Mouse (Mus musculus) CH12.LX (cell line): ENCODE data around the gene Gm10160. TPM values are rescaled to one million over a fixed set of nuclear protein-coding genes. Genes with fewer than 3 reads are reported as not detected.

Experiments used
- DNase-seq: peaks from one replicate; pipeline ENCODE4 v3.0.0-alpha.2; 2013; ENCODE audit errors: extremely low read depth
- H3K27ac ChIP-seq: 2 replicates; pipeline ENCODE4 v1.5.1; 2012; ENCODE audit warnings: low read depth, mild to moderate bottlenecking, control low read depth, moderate library complexity; ENCODE audit not compliant: insufficient read depth
- H3K27me3 ChIP-seq: replicated peaks from 2 replicates; pipeline ENCODE3; 2012; ENCODE audit warnings: inconsistent platforms
- H3K36me3 ChIP-seq, 2 experiments: replicated peaks in 1 of 2; 2 replicates each; pipeline versions ENCODE3 to v1.6.1; 2012; ENCODE audit warnings: inconsistent platforms in 1 of 2, low read length in 1 of 2, mild to moderate bottlenecking in 1 of 2, mixed read lengths in 1 of 2, moderate library complexity in 1 of 2; ENCODE audit not compliant: control insufficient read depth in 1 of 2, insufficient read depth in 1 of 2
- H3K4me1 ChIP-seq, 2 experiments: 2 replicates each; pipeline ENCODE4 v1.6.1; 2012; ENCODE audit warnings: inconsistent platforms in 1 of 2, moderate library complexity in 1 of 2; ENCODE audit not compliant: insufficient read depth in 2 of 2, control insufficient read depth in 1 of 2
- H3K4me2 ChIP-seq: 2 replicates; pipeline ENCODE4 v1.6.1; 2012; ENCODE audit warnings: low read depth, mild to moderate bottlenecking, control low read depth; ENCODE audit not compliant: poor library complexity, insufficient read depth, severe bottlenecking
- H3K4me3 ChIP-seq, 3 experiments: fragments of 150-350 bp in 1 of 3; sonication (generic) in 1 of 3; replicated peaks in 1 of 3; 2 replicates each; pipeline versions ENCODE3 to v1.5.1; 2011 to 2012; ENCODE audit warnings: low read depth in 2 of 3, low read length in 2 of 3, mild to moderate bottlenecking in 2 of 3, moderate library complexity in 2 of 3, control low read depth in 1 of 3, improper control_type of control experiment in 1 of 3, inconsistent platforms in 1 of 3, mixed read lengths in 1 of 3; ENCODE audit not compliant: poor library complexity in 1 of 3
- H3K79me2 ChIP-seq: replicated peaks from 2 replicates; pipeline ENCODE4 v1.6.1; 2012; ENCODE audit warnings: mild to moderate bottlenecking, moderate library complexity; ENCODE audit not compliant: control insufficient read depth, poor library complexity, insufficient read depth, severe bottlenecking; ENCODE audit errors: extremely low read depth
- H3K9ac ChIP-seq: 2 replicates; pipeline ENCODE4 v1.6.1; 2012; ENCODE audit warnings: low read depth, mild to moderate bottlenecking, control low read depth, moderate library complexity; ENCODE audit not compliant: insufficient read depth
- H3K9me3 ChIP-seq: replicated peaks from 2 replicates; pipeline ENCODE3; 2012; ENCODE audit warnings: low read length, inconsistent platforms, mixed read lengths
- BHLHE40 ChIP-seq: IDR thresholded peaks from 2 replicates; pipeline ENCODE4 v1.6.1; 2011; ENCODE audit warnings: mild to moderate bottlenecking, low read depth, low read length, improper control_type of control experiment
- CHD2 ChIP-seq: IDR thresholded peaks from 2 replicates; pipeline ENCODE4 v1.6.1; 2011; ENCODE audit warnings: low read length, improper control_type of control experiment
- EP300 ChIP-seq: IDR thresholded peaks from 2 replicates; pipeline ENCODE4 v1.6.1; 2011; ENCODE audit warnings: low read length, improper control_type of control experiment
- MEF2A ChIP-seq: IDR thresholded peaks from 2 replicates; pipeline ENCODE4 v1.6.1; 2014; ENCODE audit warnings: low read depth, mild to moderate bottlenecking, inconsistent platforms, low read length, improper control_type of control experiment, borderline replicate concordance
- MXI1 ChIP-seq: IDR thresholded peaks from 2 replicates; pipeline ENCODE4 v1.6.1; 2011; ENCODE audit warnings: mild to moderate bottlenecking, low read depth, low read length, improper control_type of control experiment
- MYC ChIP-seq: IDR thresholded peaks from 2 replicates; pipeline ENCODE4 v1.6.1; 2011; ENCODE audit warnings: low read depth, mild to moderate bottlenecking, improper control_type of control experiment, low read length
- NELFE ChIP-seq: IDR thresholded peaks from 2 replicates; pipeline ENCODE4 v1.6.1; 2011; ENCODE audit warnings: low read depth, low read length, improper control_type of control experiment
- RCOR1 ChIP-seq: conservative IDR thresholded peaks from 2 replicates; pipeline ENCODE4 v1.6.1; 2012; ENCODE audit warnings: low read depth, mild to moderate bottlenecking, inconsistent platforms, low read length, improper control_type of control experiment
- USF1 ChIP-seq: IDR thresholded peaks from 2 replicates; pipeline ENCODE4 v1.6.1; 2014; ENCODE audit warnings: low read depth, mild to moderate bottlenecking, inconsistent platforms, low read length, improper control_type of control experiment
- USF2 ChIP-seq: conservative IDR thresholded peaks from 2 replicates; pipeline ENCODE4 v1.6.1; 2011; ENCODE audit warnings: low read depth, low read length, improper control_type of control experiment
- ZMIZ1 ChIP-seq: IDR thresholded peaks from 2 replicates; pipeline ENCODE4 v1.6.1; 2012; ENCODE audit warnings: low read depth, mild to moderate bottlenecking, inconsistent platforms, low read length, improper control_type of control experiment
- dilution Hi-C: fragments of 300-500 bp; cut with MboI; formaldehyde crosslinking; loops from 2 replicates; pipeline ENCODE4 v1.14.3; 2020; ENCODE audit warnings: low sequenced_read_pairs; ENCODE audit not compliant: extremely low pct_unique_long_range_greater_than_20kb, extremely low pct_ligation_motif_present
- in situ Hi-C: fragments of 300-500 bp; cut with MboI; formaldehyde crosslinking; loops from 3 replicates; pipeline ENCODE4 v1.14.3; 2019; ENCODE audit warnings: low sequenced_read_pairs, low pct_ligation_motif_present, low pct_unique_long_range_greater_than_20kb, mixed read lengths
- polyA plus RNA-seq: library from polyadenylated mRNA; unstranded; fragments of >175 nt; gene quantifications from 2 replicates; pipeline ENCODE4 v1.2.1, GENCODE M21; 2012; ENCODE audit warnings: low read depth; ENCODE audit not compliant: insufficient read length
- total RNA-seq, 2 experiments: library from RNA; depleted of rRNA; stranded (reverse); fragments of 300-350 nt in 1 of 2; fragments of >200 nt in 1 of 2; gene quantifications; 2 replicates each; pipeline ENCODE4 v1.2.3; 2012 to 2014

Gm10160 gene
- total and polyA plus RNA-seq, 3 experiments, result not detected

GRCm38 (mm10) chr7:81856221-81856620 is 627 bp upstream of the Gm10160 start:
- Histone ChIP-seq H3K9me3 (no peaks in the 10 kb centered on the region), H3K27me3 (peaks cover 14% of the 10 kb centered on the region), H3K27ac (no peak overlapping the region), H3K79me2 (no peaks in the 10 kb centered on the region), H3K4me2 (no peak overlapping the region), H3K36me3 (no peaks in the 10 kb centered on the region), H3K9ac (no peak overlapping the region), H3K4me3 (no peak overlapping the region), H3K4me1 (peaks cover 18 to 27% of the 10 kb centered on the region in 2 experiments)
- in situ Hi-C loops, result no loop called here
- dilution Hi-C loops, result no loop called here
- DNase-seq, result no peak
- TF ChIP-seq EP300 (peak; percentile 27; the same call in 1 of the 2 replicates), ZMIZ1 (no peak)
- TF ChIP-seq, all 38 proteins: peak for 1

GRCm38 (mm10) chr7:81854568-81855307 is 856 bp downstream of the Gm10160 start:
- H3K27me3 ChIP-seq, result peaks cover 14% of the 10 kb centered on the region
- no peak for DNase-seq
- no peak overlapping the region for H3K4me2 ChIP-seq
- H3K9me3 ChIP-seq, result no peaks in the 10 kb centered on the region
- H3K4me1 ChIP-seq, result peaks cover 6 to 19% of the 10 kb centered on the region in 2 experiments; a peak in 3 of 4 replicates
- no peak overlapping the region for H3K4me3 ChIP-seq
- no peaks in the 10 kb centered on the region for H3K79me2 ChIP-seq
- no peaks in the 10 kb centered on the region for H3K36me3 ChIP-seq
- TF ChIP-seq MEF2A (no peak), CHD2 (no peak), USF1 (no peak), NELFE (no peak), MYC (no peak)
- H3K27ac ChIP-seq, result no peak overlapping the region
- dilution Hi-C loops (no loop called here), in situ Hi-C loops (no loop called here)
- H3K9ac ChIP-seq, result no peak overlapping the region

- no peaks in the 10 kb centered on the region for H3K79me2 ChIP-seq
- H3K27ac ChIP-seq, result no peak overlapping the region
- H3K27me3 ChIP-seq, result no peaks in the 10 kb centered on the region
- no peak for DNase-seq
- H3K9me3 ChIP-seq, result no peaks in the 10 kb centered on the region
- H3K4me3 ChIP-seq, result no peak overlapping the region
- dilution Hi-C loops (no loop called here), in situ Hi-C loops (no loop called here)
- H3K4me2 ChIP-seq, result no peak overlapping the region
- no peaks in the 10 kb centered on the region for H3K36me3 ChIP-seq
- no peak overlapping the region for H3K9ac ChIP-seq
- TF ChIP-seq USF1 (no peak), USF2 (no peak), BHLHE40 (no peak), MXI1 (no peak), RCOR1 (no peak), NELFE (no peak), MYC (no peak), CHD2 (no peak)
- peaks cover 10 to 33% of the 10 kb centered on the region in 2 experiments for H3K4me1 ChIP-seq
Measured at GRCm38 (mm10) chr7:81851706-81852105, 3.9 kb downstream of the Gm10160 start.
